Mouse (Mus musculus): ENCODE data around the gene Smyd2. TPM values are rescaled to one million over a fixed set of nuclear protein-coding genes. Genes with fewer than 3 reads are reported as not detected.

Smyd2 gene
- total and polyA plus RNA-seq, 2 experiments from 2014 or later, result 75.9 to 109 TPM

DNA sequence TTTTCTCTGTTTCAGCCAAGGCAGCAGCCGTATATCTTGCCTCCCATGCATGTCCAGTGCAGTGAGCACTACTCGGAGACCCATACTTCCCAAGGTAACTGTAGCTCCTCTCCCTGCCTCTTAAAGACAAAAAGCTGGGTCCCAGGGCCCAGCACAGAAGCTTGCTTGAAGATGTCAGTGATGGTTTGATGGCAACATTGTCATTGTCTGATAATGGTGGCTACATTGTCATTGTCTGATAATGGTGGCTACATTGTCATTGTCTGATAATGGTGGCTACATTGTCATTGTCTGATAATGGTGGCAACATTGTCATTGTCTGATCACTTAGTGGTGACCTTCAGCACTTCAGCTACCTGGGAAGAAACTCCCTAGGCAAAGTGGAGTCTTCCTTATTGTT lies 75.8 kb downstream of the Smyd2 start:
- Histone ChIP-seq H3K9ac (no peak overlapping the region), H3K27ac (ENCODE audit: low read depth, low read length) (no peak overlapping the region), H3K4me2 (ENCODE audit: low read depth) (no peak overlapping the region), H3K36me3 (ENCODE audit: insufficient read depth) (no peaks in the 10 kb centered on the region), H3K9me3 (ENCODE audit: low read length) (no peaks in the 10 kb centered on the region), H3K4me3 (ENCODE audit: low read depth, low read length) (no peak overlapping the region), H3K27me3 (ENCODE audit: insufficient read depth, low read length) (no peaks in the 10 kb centered on the region), H3K4me1 (ENCODE audit: insufficient read depth) (no peaks in the 10 kb centered on the region)
- no peak for TF ChIP-seq CTCF (IDR thresholded peaks at IDR 0.05; ENCODE audit: low read depth)
- ATAC-seq, result no peak
- no peak for DNase-seq
- WGBS, result 92% methylated on average over 2 of the region's 2 CpGs

- no peak for TF ChIP-seq CTCF (IDR thresholded peaks at IDR 0.05; ENCODE audit: low read depth)
- Histone ChIP-seq H3K36me3 (ENCODE audit: insufficient read depth) (no peaks in the 10 kb centered on the region), H3K4me2 (ENCODE audit: low read depth) (no peak overlapping the region), H3K4me1 (ENCODE audit: insufficient read depth) (no peaks in the 10 kb centered on the region), H3K9me3 (ENCODE audit: low read length) (no peaks in the 10 kb centered on the region), H3K27me3 (ENCODE audit: insufficient read depth, low read length) (no peaks in the 10 kb centered on the region), H3K4me3 (ENCODE audit: low read depth, low read length) (no peak overlapping the region), H3K27ac (ENCODE audit: low read depth, low read length) (no peak overlapping the region), H3K9ac (no peak overlapping the region)
- no peak for DNase-seq
- 50% methylated on average over 13 of the region's 13 CpGs for WGBS
- no peak for ATAC-seq
These were observed 88.0 kb downstream of the Smyd2 start for GRCm38 (mm10) chr1:189834166-189834565.

- Histone ChIP-seq H3K36me3 (ENCODE audit: insufficient read depth) (no peaks in the 10 kb centered on the region), H3K4me3 (ENCODE audit: low read depth, low read length) (no peak overlapping the region), H3K9ac (no peak overlapping the region), H3K27ac (ENCODE audit: low read depth, low read length) (no peak overlapping the region), H3K4me2 (ENCODE audit: low read depth) (no peak overlapping the region), H3K4me1 (ENCODE audit: insufficient read depth) (no peaks in the 10 kb centered on the region), H3K9me3 (ENCODE audit: low read length) (no peaks in the 10 kb centered on the region), H3K27me3 (ENCODE audit: insufficient read depth, low read length) (no peaks in the 10 kb centered on the region)
- DNase-seq, result no peak
- 92% methylated on average over 7 of the region's 7 CpGs for WGBS
- no peak for TF ChIP-seq CTCF (IDR thresholded peaks at IDR 0.05; ENCODE audit: low read depth)
- no peak for ATAC-seq
These were observed 88.8 kb downstream of the Smyd2 start for GRCm38 (mm10) chr1:189833351-189833750.

GRCm38 (mm10) chr1:189830797-189831232 lies 91.3 kb downstream of the Smyd2 start:
- H3K4me1 ChIP-seq (ENCODE audit: insufficient read depth), result no peaks in the 10 kb centered on the region
- TF ChIP-seq CTCF (IDR thresholded peaks at IDR 0.05; ENCODE audit: low read depth), result no peak
- no peak overlapping the region for H3K27ac ChIP-seq (ENCODE audit: low read depth, low read length)
- H3K36me3 ChIP-seq (ENCODE audit: insufficient read depth), result no peaks in the 10 kb centered on the region
- DNase-seq (no peak), ATAC-seq (no peak)
- no peak overlapping the region for H3K4me2 ChIP-seq (ENCODE audit: low read depth)
- H3K9me3 ChIP-seq (ENCODE audit: low read length), result no peaks in the 10 kb centered on the region
- no peak overlapping the region for H3K9ac ChIP-seq
- no peak overlapping the region for H3K4me3 ChIP-seq (ENCODE audit: low read depth, low read length)
- H3K27me3 ChIP-seq (ENCODE audit: insufficient read depth, low read length), result no peaks in the 10 kb centered on the region
- 11% methylated on average over 12 of the region's 12 CpGs for WGBS

Other genes with a start within 250 kb of the Smyd2 start
- 3.0 and 6.4 TPM in 2 replicates for gene Cenpf, start 234.3 kb downstream of the Smyd2 start, total RNA-seq (2014; rRNA removed)
- 9.0 and 14.5 TPM in 2 replicates for gene Cenpf, start 234.3 kb downstream of the Smyd2 start, polyA plus RNA-seq (2015; fragmentation: Nextera tagmentation; extraction: Ambion mirVana)
- gene Ptpn14, start 194.1 kb downstream of the Smyd2 start, total RNA-seq (2014; rRNA removed), result 3.2 and 3.9 TPM in 2 replicates
- gene Ptpn14, start 194.1 kb downstream of the Smyd2 start, polyA plus RNA-seq (2015; fragmentation: Nextera tagmentation; extraction: Ambion mirVana), result 0.49 and 0.98 TPM in 2 replicates
- gene Prox1, start 248.4 kb upstream of the Smyd2 start, total RNA-seq (2014; rRNA removed), result 13.4 and 24.8 TPM in 2 replicates
- gene Prox1, start 248.4 kb upstream of the Smyd2 start, polyA plus RNA-seq (2015; fragmentation: Nextera tagmentation; extraction: Ambion mirVana), result 6.2 and 16.2 TPM in 2 replicates